Mouse (Mus musculus): ENCODE data around the gene Clic5. TPM values are rescaled to one million over a fixed set of nuclear protein-coding genes. Genes with fewer than 3 reads are reported as not detected.

The Clic5 gene
- polyA plus RNA-seq, 1 experiment = 89.1 TPM

Other genes starting within 250 kb of the Clic5 start
- gene Enpp5, start 109.8 kb upstream of the Clic5 start, polyA plus RNA-seq (2012; ENCODE audit: insufficient read depth, insufficient read length, missing spikeins) = 44.9 and 46.4 TPM in 2 replicates
- gene Enpp4, start 82.8 kb upstream of the Clic5 start, polyA plus RNA-seq (2012; ENCODE audit: insufficient read depth, insufficient read length, missing spikeins) = 7.0 and 7.4 TPM in 2 replicates

All from brown adipose tissue, adult 24 weeks (tissue).